Mouse (Mus musculus) heart, embryonic 12.5 days (tissue): Measurements from ENCODE around the gene 2210016F16Rik. TPM values are rescaled to one million over a fixed set of nuclear protein-coding genes. Genes with fewer than 3 reads are reported as not detected.
"Not testable (repeated sequence)": the region's sequence is repeated elsewhere in the genome, so short reads cannot be mapped to it uniquely, and the experiment has no call there.

Experiments used
- ATAC-seq: fragments of 200-750 bp; cut with Nextera tagmentation; 2 replicates; pipeline ENCODE4 v1.8.0; 2017; ENCODE audit warnings: moderate TSS enrichment, moderate library complexity; ENCODE audit not compliant: insufficient number of reproducible peaks, low FRiP score
- H3K27ac ChIP-seq: fragments of 300-500 bp; sonication (generic); 2 replicates; pipeline ENCODE4 v1.5.1; 2016; ENCODE audit warnings: mild to moderate bottlenecking, moderate library complexity; ENCODE audit not compliant: poor library complexity, severe bottlenecking
- H3K27me3 ChIP-seq: fragments of 300-500 bp; sonication (generic); replicated peaks from 2 replicates; pipeline ENCODE4 v1.6.1; 2016; ENCODE audit warnings: mild to moderate bottlenecking, moderate library complexity
- H3K36me3 ChIP-seq: fragments of 300-500 bp; sonication (generic); 2 replicates; pipeline ENCODE4 v1.6.1; 2016; ENCODE audit warnings: mild to moderate bottlenecking, moderate library complexity
- H3K4me1 ChIP-seq: fragments of 300-500 bp; sonication (generic); replicated peaks from 2 replicates; pipeline ENCODE4 v1.6.1; 2016; ENCODE audit warnings: mild to moderate bottlenecking
- H3K4me2 ChIP-seq: fragments of 300-500 bp; sonication (generic); 2 replicates; pipeline ENCODE4 v1.6.1; 2016; ENCODE audit warnings: mild to moderate bottlenecking, moderate library complexity
- H3K4me3 ChIP-seq: fragments of 300-500 bp; sonication (generic); 2 replicates; pipeline ENCODE4 v1.5.1; 2016; ENCODE audit warnings: mild to moderate bottlenecking
- H3K9ac ChIP-seq: fragments of 300-500 bp; sonication (generic); 2 replicates; pipeline ENCODE4 v1.6.1; 2016; ENCODE audit warnings: mild to moderate bottlenecking, moderate library complexity
- H3K9me3 ChIP-seq: fragments of 300-500 bp; sonication (generic); replicated peaks from 2 replicates; pipeline ENCODE4 v1.6.1; 2016; ENCODE audit warnings: mild to moderate bottlenecking, moderate library complexity
- WGBS: fragments of 180-500 bp; shearing (Covaris S2); methylation state at CpG from one replicate; pipeline ENCODE4 v1.1.7; 2016; 5-methylcytosine and 5-hydroxymethylcytosine counted together
- polyA plus RNA-seq: library from polyadenylated mRNA; unstranded; fragments of >200 nt; fragmentation: Nextera tagmentation; extraction: Ambion mirVana; gene quantifications from 2 replicates; pipeline ENCODE4 v1.2.1, GENCODE M21; 2016

The 2210016F16Rik gene
- 27.9 and 30.5 TPM in 2 replicates for polyA plus RNA-seq

- no peaks in the 10 kb centered on the region for H3K27me3 ChIP-seq
- peaks cover 33% of the 10 kb centered on the region for H3K36me3 ChIP-seq
These were observed at the start of gene 2210016F16Rik for GRCm38 (mm10) chr13:58384779-58385546. 2210016F16Rik (minus strand) TSS chr13:58385225.

GRCm38 (mm10) chr13:58423061-58423660 is 38.1 kb upstream of the 2210016F16Rik start:
- Histone ChIP-seq H3K36me3 (no peaks in the 10 kb centered on the region), H3K9ac (no peak overlapping the region), H3K4me1 (peaks cover 12% of the 10 kb centered on the region), H3K9me3 (no peaks in the 10 kb centered on the region), H3K27me3 (no peaks in the 10 kb centered on the region), H3K4me2 (no peak overlapping the region), H3K4me3 (no peak overlapping the region), H3K27ac (no peak overlapping the region)
- no peak for ATAC-seq
- 46% methylated on average over 10 of the region's 10 CpGs for WGBS

More at GRCm38 (mm10) chr13:58384779-58385546, at the start of gene 2210016F16Rik:
- H3K9me3 ChIP-seq = peaks cover 16% of the 10 kb centered on the region
- peak within 1 kb of the TSS; percentile 92 for H3K9ac ChIP-seq
- peak within 1 kb of the TSS; percentile 83 for H3K4me2 ChIP-seq
- peak within 1 kb of the TSS; percentile 95 for H3K4me3 ChIP-seq
- H3K27ac ChIP-seq = peak within 1 kb of the TSS; percentile 34; the same call in 1 of the 2 replicates
- H3K4me1 ChIP-seq = peaks cover 9% of the 10 kb centered on the region; the same call in 1 of the 2 replicates
- 2% methylated on average over 80 of the region's 80 CpGs for WGBS
- peak; percentile 72 for ATAC-seq

DNA sequence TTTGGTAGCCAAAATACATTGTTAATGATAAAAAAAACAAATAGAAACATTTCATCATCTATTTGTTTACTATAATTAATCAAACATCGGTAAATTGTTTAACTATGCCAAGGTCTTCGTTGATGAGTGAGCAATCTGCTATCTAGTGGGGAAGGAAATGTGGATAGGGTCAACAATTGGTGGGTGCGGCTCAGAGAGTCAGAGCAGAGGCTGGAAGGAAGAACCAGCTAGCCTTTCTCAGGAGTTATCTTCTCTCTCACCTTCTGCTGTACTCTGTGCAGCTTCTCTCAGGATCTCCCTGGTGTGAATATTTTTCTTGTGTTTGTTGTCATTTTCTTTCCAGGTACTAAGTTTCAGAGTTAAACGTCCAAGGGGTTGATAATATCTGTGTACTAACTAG is 37.2 kb upstream of the 2210016F16Rik start:
- Histone ChIP-seq H3K9ac (no peak overlapping the region), H3K27ac (no peak overlapping the region), H3K4me1 (peaks cover 12% of the 10 kb centered on the region), H3K27me3 (no peaks in the 10 kb centered on the region), H3K9me3 (no peaks in the 10 kb centered on the region), H3K4me3 (no peak overlapping the region), H3K4me2 (no peak overlapping the region), H3K36me3 (no peaks in the 10 kb centered on the region)
- WGBS = 59% methylated on average over 4 of the region's 4 CpGs
- ATAC-seq = no peak

DNA sequence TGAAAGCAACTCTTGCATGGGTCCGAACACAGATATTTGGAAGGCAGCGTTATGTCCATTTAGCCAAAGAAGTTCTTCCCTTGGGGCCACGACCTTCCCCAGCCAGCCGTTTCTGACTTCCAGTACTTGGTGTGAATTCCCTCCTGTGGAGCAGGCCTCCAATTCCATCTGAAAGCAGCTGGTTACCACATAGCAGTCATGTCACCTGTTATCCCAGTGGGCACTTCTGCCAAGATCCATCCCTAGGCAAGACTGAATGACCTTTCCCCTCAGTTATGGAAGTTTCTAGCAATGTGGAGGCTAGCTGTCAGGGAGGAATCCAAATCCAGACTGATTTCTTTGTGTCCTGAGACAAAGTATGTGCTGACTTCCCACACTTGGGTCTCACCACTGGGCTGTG is 36.0 kb upstream of the 2210016F16Rik start:
- H3K36me3 ChIP-seq = no peaks in the 10 kb centered on the region
- peaks cover 12% of the 10 kb centered on the region for H3K4me1 ChIP-seq
- no peak for ATAC-seq
- no peak overlapping the region for H3K27ac ChIP-seq
- peaks cover 6% of the 10 kb centered on the region; the same call in 1 of the 2 replicates for H3K9me3 ChIP-seq
- no peak overlapping the region for H3K4me3 ChIP-seq
- no peaks in the 10 kb centered on the region for H3K27me3 ChIP-seq
- 73% methylated on average over 4 of the region's 4 CpGs for WGBS
- H3K9ac ChIP-seq = no peak overlapping the region
- no peak overlapping the region for H3K4me2 ChIP-seq

DNA sequence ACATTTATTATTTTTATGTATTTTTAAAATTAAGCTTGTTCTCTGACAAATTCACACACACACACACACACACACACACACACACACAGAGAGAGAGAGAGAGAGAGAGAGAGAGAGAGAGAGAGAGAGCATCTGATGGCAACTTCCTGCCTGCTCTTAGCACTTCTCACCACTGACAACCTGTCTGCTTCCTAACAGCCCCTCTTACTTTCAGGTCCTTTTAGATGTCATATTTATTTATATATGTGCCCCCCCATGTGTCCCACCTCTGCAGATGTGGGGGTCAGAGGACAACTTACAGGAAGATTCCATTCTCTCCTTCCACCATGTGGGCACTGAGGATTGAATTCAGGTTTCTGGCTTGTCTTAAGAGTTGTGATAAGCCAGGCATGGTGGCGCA is 34.2 kb upstream of the 2210016F16Rik start:
- Histone ChIP-seq H3K36me3 (no peaks in the 10 kb centered on the region), H3K9ac (no peak overlapping the region), H3K4me1 (peaks cover 12% of the 10 kb centered on the region), H3K9me3 (peaks cover 6% of the 10 kb centered on the region; the same call in 1 of the 2 replicates), H3K27me3 (no peaks in the 10 kb centered on the region), H3K4me2 (no peak overlapping the region), H3K4me3 (no peak overlapping the region), H3K27ac (no peak overlapping the region)
- ATAC-seq = no peak
- 81% methylated on average over 1 of the region's 1 CpGs for WGBS

- 82% methylated on average over 4 of the region's 4 CpGs for WGBS
These were observed 33.6 kb upstream of the 2210016F16Rik start for GRCm38 (mm10) chr13:58418656-58419055.

DNA sequence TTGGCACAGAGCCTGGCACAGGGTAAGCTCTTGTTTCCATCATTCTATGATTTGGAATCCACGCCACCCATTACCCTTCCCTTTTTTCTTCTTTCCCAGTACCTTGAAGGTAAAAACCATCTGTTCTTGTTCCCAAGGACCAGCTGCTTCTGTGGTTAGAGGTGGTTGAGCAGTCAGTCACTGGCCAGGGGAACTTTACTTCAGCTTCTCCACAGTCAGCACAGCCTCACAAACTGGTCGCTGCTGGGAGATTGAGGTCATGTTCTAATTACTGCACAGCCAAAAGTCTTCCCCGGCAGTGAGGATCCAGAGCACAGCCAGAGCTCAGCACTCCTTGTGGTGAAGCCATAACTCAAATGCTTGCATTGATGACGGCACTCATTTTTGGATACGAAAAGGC is 30.8 kb upstream of the 2210016F16Rik start:
- no peak overlapping the region for H3K4me2 ChIP-seq
- no peak overlapping the region for H3K27ac ChIP-seq
- H3K9me3 ChIP-seq = peaks cover 16% of the 10 kb centered on the region
- no peaks in the 10 kb centered on the region for H3K4me1 ChIP-seq
- no peak overlapping the region for H3K4me3 ChIP-seq
- no peak overlapping the region for H3K9ac ChIP-seq
- ATAC-seq = no peak
- 76% methylated on average over 5 of the region's 5 CpGs for WGBS
- no peaks in the 10 kb centered on the region for H3K27me3 ChIP-seq
- peaks cover 20% of the 10 kb centered on the region for H3K36me3 ChIP-seq

More at GRCm38 (mm10) chr13:58418656-58419055, 33.6 kb upstream of the 2210016F16Rik start:
- Histone ChIP-seq H3K4me2 (no peak overlapping the region), H3K27ac (no peak overlapping the region), H3K4me3 (no peak overlapping the region), H3K9me3 (peaks cover 6% of the 10 kb centered on the region; the same call in 1 of the 2 replicates), H3K27me3 (no peaks in the 10 kb centered on the region), H3K36me3 (no peaks in the 10 kb centered on the region), H3K9ac (no peak overlapping the region), H3K4me1 (peaks cover 10% of the 10 kb centered on the region)
- no peak for ATAC-seq

DNA sequence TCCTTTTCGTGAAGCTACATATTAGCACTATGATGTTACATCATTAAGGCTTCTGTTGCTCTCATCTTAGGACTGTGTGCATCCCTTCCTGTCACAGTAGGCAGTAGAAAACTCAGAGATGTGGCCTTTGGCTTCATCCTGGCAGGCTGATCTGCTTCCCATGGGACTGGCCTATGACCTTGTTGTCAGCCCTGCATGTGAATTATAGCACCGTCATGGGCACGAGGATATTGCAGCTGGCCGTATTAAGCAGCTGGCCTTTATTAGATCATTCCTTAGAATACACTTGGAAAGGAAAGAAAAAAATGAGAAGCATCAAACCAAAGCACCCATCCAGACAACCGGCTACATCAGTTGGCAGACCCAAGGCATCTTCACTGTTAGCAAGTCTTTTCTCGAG is 30.3 kb upstream of the 2210016F16Rik start:
- Histone ChIP-seq H3K27ac (no peak overlapping the region), H3K36me3 (peaks cover 24% of the 10 kb centered on the region), H3K9me3 (peaks cover 16% of the 10 kb centered on the region), H3K4me1 (no peaks in the 10 kb centered on the region), H3K4me3 (no peak overlapping the region), H3K9ac (no peak overlapping the region), H3K27me3 (no peaks in the 10 kb centered on the region), H3K4me2 (no peak overlapping the region)
- 84% methylated on average over 6 of the region's 6 CpGs for WGBS
- ATAC-seq = no peak

GRCm38 (mm10) chr13:58411073-58411472 is 26.0 kb upstream of the 2210016F16Rik start:
- Histone ChIP-seq H3K4me1 (no peaks in the 10 kb centered on the region), H3K4me2 (no peak overlapping the region), H3K9me3 (peaks cover 10% of the 10 kb centered on the region), H3K4me3 (no peak overlapping the region), H3K36me3 (peaks cover 32% of the 10 kb centered on the region), H3K27ac (no peak overlapping the region), H3K9ac (no peak overlapping the region), H3K27me3 (no peaks in the 10 kb centered on the region)
- ATAC-seq = no peak
- WGBS = 91% methylated on average over 4 of the region's 4 CpGs

GRCm38 (mm10) chr13:58403243-58403642 is 18.2 kb upstream of the 2210016F16Rik start, which contains the start of gene Hnrnpk:
Hnrnpk (minus strand) TSS chr13:58403343.
- not testable (repeated sequence) for ATAC-seq, H3K9me3 ChIP-seq, H3K36me3 ChIP-seq, H3K4me1 ChIP-seq, H3K27me3 ChIP-seq
- Histone ChIP-seq H3K9ac (peak within 1 kb of the TSS; percentile 98), H3K4me2 (peak within 1 kb of the TSS; percentile 59), H3K4me3 (peak within 1 kb of the TSS; percentile 79), H3K27ac (peak within 1 kb of the TSS; percentile 96)
- WGBS = 5% methylated on average over 17 of the region's 17 CpGs

- H3K36me3 ChIP-seq = peaks cover 12% of the 10 kb centered on the region
- ATAC-seq = peak; percentile 67
These were observed 17.7 kb upstream of the 2210016F16Rik start for GRCm38 (mm10) chr13:58402744-58403110.

More at GRCm38 (mm10) chr13:58402744-58403110, 17.7 kb upstream of the 2210016F16Rik start:
- H3K9ac ChIP-seq = peak overlapping the region; percentile 98
- no peaks in the 10 kb centered on the region for H3K27me3 ChIP-seq
- H3K9me3 ChIP-seq = no peaks in the 10 kb centered on the region
- peak overlapping the region; percentile 79 for H3K4me3 ChIP-seq
- H3K4me1 ChIP-seq = peaks cover 6% of the 10 kb centered on the region; the same call in 1 of the 2 replicates
- peak overlapping the region; percentile 96 for H3K27ac ChIP-seq
- under 1% methylated on average over 44 of the region's 48 CpGs for WGBS
- peak overlapping the region; percentile 59 for H3K4me2 ChIP-seq
